In the genomic region with DNA sequence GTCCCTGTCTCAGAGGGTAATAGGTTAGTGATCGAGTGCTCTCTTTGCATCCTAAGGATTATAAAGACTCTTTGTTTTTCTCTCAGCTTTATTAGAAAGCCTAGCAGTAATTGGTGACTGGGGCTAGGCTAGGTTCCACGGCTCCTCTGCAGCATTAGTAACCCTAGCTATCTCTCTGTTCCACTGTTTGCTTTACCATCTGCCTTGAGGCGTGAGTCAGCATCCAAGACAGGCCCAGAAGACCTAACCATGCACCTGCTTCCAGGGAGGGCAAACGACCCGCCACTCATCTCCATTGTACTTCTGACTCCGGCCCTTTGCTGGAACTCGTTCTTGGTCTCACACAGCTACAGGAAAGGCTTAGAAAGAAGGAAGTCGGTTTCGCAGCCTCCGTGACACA, we compare ENCODE assay signal across 25 mouse cellular contexts. TPM values are rescaled to one million over a fixed set of nuclear protein-coding genes. Genes with fewer than 3 reads are reported as not detected.
A peak's percentile ranks its signal among the peaks of the same experiment; 100 is the strongest.
DNase-seq lines count a peak whose midpoint lies in the region; ATAC-seq and TF ChIP-seq lines count a peak whose summit lies in the region.
"Had no signal": no experiment of that assay in that cellular context is flagged by ENCODE, and none has a peak within 500 bp of the region (broad histone marks: within the 10 kb centered on the region; RNA-seq: fewer than 3 reads in every experiment).

No protein-coding gene starts in this region.

- ATAC-seq in G1E (ENCODE audit: extremely low read depth, insufficient number of reproducible peaks, low FRiP score, poor library complexity, severe bottlenecking), result peak; percentile 37
- ATAC-seq in common myeloid progenitor, adult 5-6 weeks (replicated peaks; ENCODE audit: low read depth, poor library complexity, severe bottlenecking), result peak; percentile 53
- peak; percentile 61 for ATAC-seq in liver, embryonic 12.5 days
- ATAC-seq in liver, postnatal 0 days, result 0 out of 2 replicates have a peak, but pooled peaks have one; percentile 18
- ATAC-seq: activated CD4-positive, CD25-positive, alpha-beta regulatory T cell, adult 4 months; forebrain, embryonic 16.5 days had no signal

- H3K9ac ChIP-seq in liver, embryonic 12.5 days, result no peak overlapping the region
- no peak overlapping the region for H3K9ac ChIP-seq in liver, postnatal 0 days (replicated peaks)
- H3K9ac ChIP-seq: hindbrain, embryonic 14.5 days; neural tube, embryonic 13.5 days had no signal

- peak overlapping the region; percentile 64 for H3K4me2 ChIP-seq in liver, embryonic 12.5 days
- no peak overlapping the region for H3K4me2 ChIP-seq in liver, postnatal 0 days (ENCODE audit: low read depth, low read length)
- H3K4me2 ChIP-seq: hindbrain, embryonic 14.5 days; midbrain, embryonic 11.5 days; neural tube, embryonic 13.5 days had no signal

- no peaks in the 10 kb centered on the region for H3K36me3 ChIP-seq in G1E (replicated peaks)
- no peaks in the 10 kb centered on the region for H3K36me3 ChIP-seq in liver, embryonic 12.5 days
- no peaks in the 10 kb centered on the region for H3K36me3 ChIP-seq in liver, postnatal 0 days (replicated peaks; ENCODE audit: insufficient read depth, low read length)
- no peaks in the 10 kb centered on the region for H3K36me3 ChIP-seq in midbrain, embryonic 10.5 days
- no peaks in the 10 kb centered on the region for H3K36me3 ChIP-seq in embryonic facial prominence, embryonic 10.5 days (replicated peaks)
- H3K36me3 ChIP-seq: neural tube, embryonic 13.5 days had no signal

- H3K27ac ChIP-seq in liver, embryonic 12.5 days, result no peak overlapping the region
- no peak overlapping the region for H3K27ac ChIP-seq in liver, postnatal 0 days (ENCODE audit: low read depth)
- H3K27ac ChIP-seq in midbrain, embryonic 10.5 days (replicated peaks), result no peak overlapping the region
- no peak overlapping the region for H3K27ac ChIP-seq in embryonic facial prominence, embryonic 10.5 days (replicated peaks)
- H3K27ac ChIP-seq: hindbrain, embryonic 14.5 days; neural tube, embryonic 13.5 days had no signal

- WGBS in liver, embryonic 12.5 days (ENCODE audit: insufficient replicate concordance), result 28% methylated on average over 10 of the region's 10 CpGs
- WGBS in liver, postnatal 0 days (ENCODE audit: insufficient replicate concordance), result 36% methylated on average over 10 of the region's 10 CpGs
- WGBS in midbrain, embryonic 10.5 days, result 81% methylated on average over 10 of the region's 10 CpGs
- 64% methylated on average over 10 of the region's 10 CpGs for WGBS in embryonic facial prominence, embryonic 10.5 days

- no peak overlapping the region; the same call in 1 of the 2 replicates for H3K4me3 ChIP-seq in G1E (ENCODE audit: low read depth, low read length)
- H3K4me3 ChIP-seq in liver, embryonic 12.5 days, result no peak overlapping the region
- H3K4me3 ChIP-seq in liver, postnatal 0 days (ENCODE audit: low read depth, low read length), result no peak overlapping the region
- H3K4me3 ChIP-seq in midbrain, embryonic 10.5 days, result no peak overlapping the region
- no peak overlapping the region for H3K4me3 ChIP-seq in embryonic facial prominence, embryonic 10.5 days
- H3K4me3 ChIP-seq: erythroblast, embryonic 14.5 days; neural tube, embryonic 13.5 days had no signal

- no peak for TF ChIP-seq EP300 in liver, postnatal 0 days (IDR thresholded peaks at IDR 0.05; ENCODE audit: low read depth)

- no peak for TF ChIP-seq CTCF in G1E (IDR thresholded peaks at IDR 0.05; ENCODE audit: low read depth, low read length)
- no peak for TF ChIP-seq CTCF in liver, postnatal 0 days (IDR thresholded peaks at IDR 0.05; ENCODE audit: low read depth)

- peak; percentile 49 for DNase-seq in G1E (ENCODE audit: low spot score)
- DNase-seq in liver, postnatal 0 days, result no peak
- DNase-seq in midbrain, embryonic 10.5 days (ENCODE audit: low spot score), result no peak
- DNase-seq in cerebellum, postnatal 14 days, result no peak
- DNase-seq in embryonic facial prominence, embryonic 10.5 days (ENCODE audit: low spot score), result no peak
- DNase-seq: adrenal gland, adult 8-10 months; B cell, adult 2 months; cerebellum, adult 9-10 months; gastrocnemius, postnatal 14 days; kidney, adult 11 months; kidney, postnatal 14 days; layer of hippocampus, adult 9-11 months; lung, postnatal 36 days; thymus, adult 2 months; thymus, postnatal 4 days had no signal

- H3K9me3 ChIP-seq in G1E (replicated peaks), result peaks cover 8% of the 10 kb centered on the region; the same call in 1 of the 2 replicates
- no peaks in the 10 kb centered on the region for H3K9me3 ChIP-seq in liver, embryonic 12.5 days (replicated peaks)
- H3K9me3 ChIP-seq in liver, postnatal 0 days (ENCODE audit: low read length), result no peaks in the 10 kb centered on the region
- H3K9me3 ChIP-seq in midbrain, embryonic 10.5 days (replicated peaks), result no peaks in the 10 kb centered on the region
- no peaks in the 10 kb centered on the region for H3K9me3 ChIP-seq in embryonic facial prominence, embryonic 10.5 days
- H3K9me3 ChIP-seq: neural tube, embryonic 13.5 days had no signal

- peaks cover 65% of the 10 kb centered on the region for H3K4me1 ChIP-seq in G1E (ENCODE audit: insufficient read depth, low read depth, low read length)
- peaks cover 62% of the 10 kb centered on the region for H3K4me1 ChIP-seq in liver, embryonic 12.5 days
- H3K4me1 ChIP-seq in liver, postnatal 0 days (ENCODE audit: insufficient read depth), result no peaks in the 10 kb centered on the region
- peaks cover 17% of the 10 kb centered on the region; the same call in 1 of the 2 replicates for H3K4me1 ChIP-seq in midbrain, embryonic 10.5 days
- H3K4me1 ChIP-seq in embryonic facial prominence, embryonic 10.5 days, result peaks cover 4% of the 10 kb centered on the region

- peaks cover 4% of the 10 kb centered on the region for H3K27me3 ChIP-seq in G1E (ENCODE audit: insufficient read depth, low read length)
- H3K27me3 ChIP-seq in liver, embryonic 12.5 days (replicated peaks), result peaks cover 53% of the 10 kb centered on the region
- H3K27me3 ChIP-seq in liver, postnatal 0 days (ENCODE audit: insufficient read depth, low read length), result peaks cover 9% of the 10 kb centered on the region
- H3K27me3 ChIP-seq in midbrain, embryonic 10.5 days (ENCODE audit: low read depth, poor library complexity, severe bottlenecking), result peaks cover 48% of the 10 kb centered on the region
- peaks cover 58% of the 10 kb centered on the region for H3K27me3 ChIP-seq in embryonic facial prominence, embryonic 10.5 days (replicated peaks; ENCODE audit: low read depth, poor library complexity, severe bottlenecking)

RNA-seq across cellular contexts. Expression of a gene that starts 41.2 kb away (rescaled TPM):
- total RNA-seq in G1E (2014; fragmentation: Nextera tagmentation), result 97.6 and 119 TPM in 2 replicates
- 90.7 and 101 TPM in 2 replicates for total RNA-seq in G1E (2017)
- polyA plus RNA-seq in G1E (2012), result 19.8 and 34.0 TPM in 2 replicates
- total RNA-seq in common myeloid progenitor, adult 5-6 weeks (2017), result 71.8 and 82.3 TPM in 2 replicates
- polyA plus RNA-seq in liver, embryonic 12.5 days (2016; fragmentation: Nextera tagmentation; extraction: Ambion mirVana), result 49.0 and 49.2 TPM in 2 replicates
- 14.4 and 15.2 TPM in 2 replicates for polyA plus RNA-seq in liver, postnatal 0 days (2015; fragmentation: Nextera tagmentation; extraction: Ambion mirVana)
- polyA plus RNA-seq in midbrain, embryonic 10.5 days (2016; fragmentation: Nextera tagmentation; extraction: Ambion mirVana), result 63.4 and 70.0 TPM in 2 replicates
- 72.6 and 76.2 TPM in 2 replicates for polyA plus RNA-seq in embryonic facial prominence, embryonic 10.5 days (2016; fragmentation: Nextera tagmentation; extraction: Ambion mirVana)

RNA-seq across cellular contexts. Expression of a gene that starts 45.2 kb away (rescaled TPM):
- total RNA-seq in G1E (2014; fragmentation: Nextera tagmentation) (not detected in 2 replicates), G1E (2017) (0.05 and 0.35 TPM in 2 replicates)
- not detected in 2 replicates for polyA plus RNA-seq in G1E (2012)
- total RNA-seq in common myeloid progenitor, adult 5-6 weeks (2017), result 2.2 and 3.2 TPM in 2 replicates
- polyA plus RNA-seq in liver, embryonic 12.5 days (2016; fragmentation: Nextera tagmentation; extraction: Ambion mirVana), result 6.6 and 6.7 TPM in 2 replicates
- polyA plus RNA-seq in liver, postnatal 0 days (2015; fragmentation: Nextera tagmentation; extraction: Ambion mirVana), result 7.5 and 8.0 TPM in 2 replicates
- 0.17 and 0.36 TPM in 2 replicates for polyA plus RNA-seq in midbrain, embryonic 10.5 days (2016; fragmentation: Nextera tagmentation; extraction: Ambion mirVana)
- polyA plus RNA-seq in embryonic facial prominence, embryonic 10.5 days (2016; fragmentation: Nextera tagmentation; extraction: Ambion mirVana), result 0.14 TPM in 1 of 2 replicates, not detected in the other
- total RNA-seq: heart, postnatal 25 days; left cerebral cortex, postnatal 10 days had no signal
- polyA plus RNA-seq: erythroblast, embryonic 14.5 days; forebrain, embryonic 16.5 days had no signal
